Mouse (Mus musculus) forebrain, embryonic 12.5 days (tissue): ENCODE data around the gene Tspan5. TPM values are rescaled to one million over a fixed set of nuclear protein-coding genes. Genes with fewer than 3 reads are reported as not detected.

Experiments
- ATAC-seq: fragments of 200-750 bp; cut with Nextera tagmentation; 2 replicates; pipeline ENCODE4 v1.8.0; 2017; ENCODE audit warnings: moderate TSS enrichment; ENCODE audit not compliant: low FRiP score
- H3K27ac ChIP-seq: fragments of 300-500 bp; sonication (generic); 2 replicates; pipeline ENCODE4 v1.5.1; 2016; ENCODE audit warnings: mild to moderate bottlenecking
- H3K27me3 ChIP-seq: fragments of 300-500 bp; sonication (generic); 2 replicates; pipeline ENCODE4 v1.6.1; 2016; ENCODE audit warnings: mild to moderate bottlenecking
- H3K36me3 ChIP-seq: fragments of 300-500 bp; sonication (generic); replicated peaks from 2 replicates; pipeline ENCODE4 v1.6.1; 2016; ENCODE audit warnings: mild to moderate bottlenecking
- H3K4me1 ChIP-seq: fragments of 300-500 bp; sonication (generic); 2 replicates; pipeline ENCODE4 v1.6.1; 2016
- H3K4me2 ChIP-seq: fragments of 300-500 bp; sonication (generic); 2 replicates; pipeline ENCODE4 v1.6.1; 2016; ENCODE audit warnings: mild to moderate bottlenecking, moderate library complexity
- H3K4me3 ChIP-seq: fragments of 300-500 bp; sonication (generic); replicated peaks from 2 replicates; pipeline ENCODE4 v1.5.1; 2016; ENCODE audit warnings: mild to moderate bottlenecking
- H3K9ac ChIP-seq: fragments of 300-500 bp; sonication (generic); 2 replicates; pipeline ENCODE4 v1.6.1; 2016; ENCODE audit warnings: mild to moderate bottlenecking
- H3K9me3 ChIP-seq: fragments of 300-500 bp; sonication (generic); 2 replicates; pipeline ENCODE4 v1.6.1; 2016
- WGBS: fragments of 180-500 bp; shearing (Covaris S2); methylation state at CpG from one replicate; pipeline ENCODE4 v1.1.7; 2016; 5-methylcytosine and 5-hydroxymethylcytosine counted together
- polyA plus RNA-seq: library from polyadenylated mRNA; unstranded; fragments of >200 nt; fragmentation: Nextera tagmentation; extraction: Ambion mirVana; gene quantifications from 2 replicates; pipeline ENCODE4 v1.2.1, GENCODE M21; 2016

Gene Tspan5
- polyA plus RNA-seq, 1 experiment from 2014 or later: 62.4 TPM

- Histone ChIP-seq H3K9ac (no peak overlapping the region), H3K4me2 (no peak overlapping the region), H3K27ac (no peak overlapping the region), H3K4me3 (no peak overlapping the region), H3K4me1 (peaks cover 13% of the 10 kb centered on the region), H3K9me3 (no peaks in the 10 kb centered on the region), H3K27me3 (no peaks in the 10 kb centered on the region), H3K36me3 (no peaks in the 10 kb centered on the region)
- peak; percentile 25; the same call in 1 of the 2 replicates for ATAC-seq
- 90% methylated on average over 11 of the region's 11 CpGs for WGBS
Observed at GRCm38 (mm10) chr3:138880999-138881724, 139.2 kb downstream of the Tspan5 start.

DNA sequence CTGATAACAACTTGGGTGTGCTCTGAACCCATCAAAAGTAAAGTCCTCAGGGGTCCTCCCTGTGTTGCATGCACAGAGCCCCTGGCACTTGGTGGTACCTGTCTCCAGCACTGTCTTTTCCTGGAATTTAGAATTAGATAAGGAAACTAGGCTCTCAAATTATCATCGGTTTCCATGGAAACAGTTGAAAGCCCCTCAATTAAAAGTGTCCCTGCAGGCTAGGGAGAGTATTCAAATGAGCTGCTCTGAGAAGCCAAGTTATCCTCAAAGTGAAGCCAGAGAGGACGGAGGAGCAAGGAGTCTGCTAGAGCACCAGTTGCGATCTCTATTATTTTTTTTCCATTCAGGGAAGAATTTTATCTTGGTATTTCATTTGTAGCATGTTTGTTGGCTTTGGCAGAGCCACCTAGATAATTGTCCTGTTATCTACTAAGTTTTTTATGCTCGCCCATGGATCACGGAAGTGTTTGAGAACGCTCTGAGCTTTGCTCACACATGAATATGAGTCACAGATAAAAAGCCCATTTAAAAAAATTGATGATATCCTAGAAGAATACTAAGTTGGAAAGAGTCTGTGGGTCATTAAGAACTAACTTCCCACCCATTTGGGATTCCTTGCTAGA, 139.8 kb downstream of the Tspan5 start:
- no peaks in the 10 kb centered on the region for H3K9me3 ChIP-seq
- peak; percentile 47; the same call in 1 of the 2 replicates for ATAC-seq
- H3K4me2 ChIP-seq: no peak overlapping the region
- no peak overlapping the region for H3K27ac ChIP-seq
- no peaks in the 10 kb centered on the region for H3K36me3 ChIP-seq
- peaks cover 13% of the 10 kb centered on the region for H3K4me1 ChIP-seq
- H3K27me3 ChIP-seq: no peaks in the 10 kb centered on the region
- no peak overlapping the region for H3K4me3 ChIP-seq
- H3K9ac ChIP-seq: no peak overlapping the region
- WGBS: 71% methylated on average over 6 of the region's 6 CpGs

GRCm38 (mm10) chr3:138886121-138886520, 144.1 kb downstream of the Tspan5 start:
- no peak overlapping the region for H3K27ac ChIP-seq
- peaks cover 15% of the 10 kb centered on the region for H3K4me1 ChIP-seq
- 93% methylated on average over 5 of the region's 5 CpGs for WGBS
- H3K9me3 ChIP-seq: no peaks in the 10 kb centered on the region
- H3K27me3 ChIP-seq: no peaks in the 10 kb centered on the region
- no peaks in the 10 kb centered on the region for H3K36me3 ChIP-seq
- H3K4me3 ChIP-seq: no peak overlapping the region
- no peak overlapping the region for H3K4me2 ChIP-seq
- H3K9ac ChIP-seq: no peak overlapping the region
- no peak for ATAC-seq

DNA sequence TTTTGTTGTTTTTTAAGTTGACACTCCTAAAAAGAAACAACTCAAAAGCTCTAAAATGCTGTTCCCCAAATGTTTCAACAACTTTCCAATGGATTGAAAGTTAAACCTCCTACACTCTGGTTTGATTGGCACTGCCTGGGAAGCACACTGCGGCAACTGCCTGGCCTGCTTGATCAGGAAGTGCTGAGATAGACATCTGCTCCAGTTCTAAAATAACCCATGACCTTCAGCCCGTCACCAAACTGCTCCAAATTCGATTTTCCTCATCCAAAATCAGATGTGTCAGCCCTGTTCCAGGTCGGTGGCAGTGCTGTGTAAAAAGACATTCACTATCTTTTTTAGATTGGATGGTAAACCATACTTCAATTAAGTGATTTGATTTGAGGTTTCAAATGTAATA, 147.2 kb downstream of the Tspan5 start:
- Histone ChIP-seq H3K27me3 (no peaks in the 10 kb centered on the region), H3K9ac (no peak overlapping the region), H3K9me3 (no peaks in the 10 kb centered on the region), H3K36me3 (no peaks in the 10 kb centered on the region), H3K4me3 (no peak overlapping the region), H3K4me1 (peaks cover 15% of the 10 kb centered on the region), H3K27ac (no peak overlapping the region), H3K4me2 (no peak overlapping the region)
- ATAC-seq: no peak
- WGBS: 76% methylated on average over 4 of the region's 4 CpGs

- no peak overlapping the region for H3K27ac ChIP-seq
- no peaks in the 10 kb centered on the region; the same call in 1 of the 2 replicates for H3K36me3 ChIP-seq
- H3K4me1 ChIP-seq: peaks cover 18% of the 10 kb centered on the region
- H3K4me2 ChIP-seq: no peak overlapping the region
- 77% methylated on average over 10 of the region's 10 CpGs for WGBS
- no peak overlapping the region for H3K9ac ChIP-seq
- H3K9me3 ChIP-seq: no peaks in the 10 kb centered on the region
- H3K4me3 ChIP-seq: no peak overlapping the region
- ATAC-seq: no peak
- no peaks in the 10 kb centered on the region for H3K27me3 ChIP-seq
Observed at GRCm38 (mm10) chr3:138889769-138890295, 147.8 kb downstream of the Tspan5 start.

DNA sequence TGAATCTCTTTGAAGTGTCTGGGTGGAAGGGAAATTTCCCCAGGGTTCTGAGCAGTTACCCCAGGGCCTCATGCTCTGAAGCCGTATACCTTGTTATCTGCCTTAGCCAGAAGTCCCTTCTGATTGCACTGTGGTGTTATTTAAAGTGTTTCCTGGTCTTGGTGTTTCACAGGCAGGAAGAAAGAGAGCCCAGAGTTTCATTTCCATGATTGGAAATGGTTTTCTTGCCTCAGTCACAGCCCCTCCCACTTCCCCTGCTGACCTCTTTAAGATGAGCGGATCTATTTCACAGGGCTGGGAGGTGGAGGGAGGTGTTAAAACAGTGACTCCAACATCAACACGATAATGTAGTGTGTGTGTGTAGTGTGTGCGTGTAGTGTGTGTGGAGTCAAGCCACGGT, 151.5 kb downstream of the Tspan5 start:
- Histone ChIP-seq H3K4me3 (no peak overlapping the region), H3K9me3 (no peaks in the 10 kb centered on the region), H3K4me2 (no peak overlapping the region), H3K36me3 (peaks cover 17% of the 10 kb centered on the region), H3K27ac (peak overlapping the region; percentile 56; the same call in 1 of the 2 replicates), H3K27me3 (no peaks in the 10 kb centered on the region), H3K9ac (no peak overlapping the region), H3K4me1 (peaks cover 18% of the 10 kb centered on the region)
- ATAC-seq: 0 out of 2 replicates have a peak, but pooled peaks have one; percentile 47
- WGBS: 48% methylated on average over 5 of the region's 5 CpGs

GRCm38 (mm10) chr3:138897500-138897899, 155.5 kb downstream of the Tspan5 start:
- no peak for ATAC-seq
- H3K4me1 ChIP-seq: peaks cover 14% of the 10 kb centered on the region
- no peak overlapping the region for H3K27ac ChIP-seq
- no peak overlapping the region for H3K4me3 ChIP-seq
- WGBS: 83% methylated on average over 11 of the region's 11 CpGs
- no peak overlapping the region for H3K4me2 ChIP-seq
- H3K27me3 ChIP-seq: no peaks in the 10 kb centered on the region
- no peaks in the 10 kb centered on the region for H3K9me3 ChIP-seq
- no peak overlapping the region for H3K9ac ChIP-seq
- H3K36me3 ChIP-seq: peaks cover 44% of the 10 kb centered on the region

- 96% methylated on average over 8 of the region's 8 CpGs for WGBS
- Histone ChIP-seq H3K4me2 (no peak overlapping the region), H3K36me3 (peaks cover 49% of the 10 kb centered on the region), H3K9me3 (no peaks in the 10 kb centered on the region), H3K27me3 (no peaks in the 10 kb centered on the region), H3K4me3 (no peak overlapping the region), H3K9ac (no peak overlapping the region), H3K27ac (no peak overlapping the region), H3K4me1 (peaks cover 14% of the 10 kb centered on the region)
- no peak for ATAC-seq
Observed at GRCm38 (mm10) chr3:138898055-138898454, 156.1 kb downstream of the Tspan5 start.

GRCm38 (mm10) chr3:138900571-138901141, 158.7 kb downstream of the Tspan5 start:
- H3K4me2 ChIP-seq: no peak overlapping the region
- ATAC-seq: no peak
- H3K27ac ChIP-seq: no peak overlapping the region
- 89% methylated on average over 9 of the region's 9 CpGs for WGBS
- H3K9me3 ChIP-seq: no peaks in the 10 kb centered on the region
- peaks cover 3% of the 10 kb centered on the region for H3K4me1 ChIP-seq
- H3K36me3 ChIP-seq: peaks cover 52% of the 10 kb centered on the region
- H3K9ac ChIP-seq: no peak overlapping the region
- no peaks in the 10 kb centered on the region for H3K27me3 ChIP-seq
- no peak overlapping the region for H3K4me3 ChIP-seq

- 34% methylated on average over 7 of the region's 7 CpGs for WGBS
- peaks cover 6% of the 10 kb centered on the region for H3K4me1 ChIP-seq
- no peak for ATAC-seq
- no peaks in the 10 kb centered on the region for H3K27me3 ChIP-seq
- H3K9ac ChIP-seq: no peak overlapping the region
- no peaks in the 10 kb centered on the region for H3K9me3 ChIP-seq
- no peak overlapping the region for H3K27ac ChIP-seq
- no peak overlapping the region for H3K4me2 ChIP-seq
- no peak overlapping the region for H3K4me3 ChIP-seq
- peaks cover 22% of the 10 kb centered on the region for H3K36me3 ChIP-seq
Observed at GRCm38 (mm10) chr3:138905678-138906077, 163.7 kb downstream of the Tspan5 start.

DNA sequence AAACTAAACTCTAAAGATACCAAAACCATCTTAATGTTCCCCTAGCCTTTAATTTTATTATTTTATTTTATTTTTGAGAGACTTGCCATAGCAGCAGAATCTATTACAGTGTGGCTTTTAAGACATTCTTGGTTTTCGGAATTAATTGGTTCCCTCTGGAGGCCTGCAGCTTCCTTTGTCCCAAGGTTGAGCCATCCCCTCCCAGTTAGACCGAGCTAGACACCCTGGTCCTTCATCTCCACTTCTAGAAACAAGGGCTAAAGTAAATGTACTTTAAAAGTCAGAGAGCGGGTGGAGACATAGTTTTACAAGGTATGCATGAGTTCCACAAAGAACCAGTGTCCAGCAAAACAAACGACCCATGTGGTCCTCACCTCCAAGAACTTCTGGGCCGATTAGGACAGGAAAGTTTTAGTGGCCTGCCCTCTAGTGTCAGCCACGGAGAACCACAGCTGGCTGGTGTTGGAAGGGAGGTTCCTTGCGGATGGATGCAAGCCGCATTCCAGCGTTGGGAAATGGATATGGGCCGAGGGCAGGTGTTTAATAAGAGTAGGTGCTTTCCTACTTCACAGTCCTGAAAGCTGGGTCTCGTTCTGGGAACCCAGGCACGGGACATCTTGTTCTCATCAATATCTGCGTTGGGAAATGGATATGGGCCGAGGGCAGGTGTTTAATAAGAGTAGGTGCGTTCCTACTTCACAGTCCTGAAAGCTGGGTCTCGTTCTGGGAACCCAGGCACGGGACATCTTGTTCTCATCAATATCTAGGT, 164.3 kb downstream of the Tspan5 start:
- Histone ChIP-seq H3K27ac (no peak overlapping the region), H3K9me3 (no peaks in the 10 kb centered on the region), H3K4me3 (no peak overlapping the region), H3K4me2 (no peak overlapping the region), H3K36me3 (peaks cover 16% of the 10 kb centered on the region), H3K9ac (no peak overlapping the region), H3K4me1 (peaks cover 6% of the 10 kb centered on the region), H3K27me3 (no peaks in the 10 kb centered on the region)
- peak; percentile 73 for ATAC-seq
- WGBS: 30% methylated on average over 17 of the region's 17 CpGs

DNA sequence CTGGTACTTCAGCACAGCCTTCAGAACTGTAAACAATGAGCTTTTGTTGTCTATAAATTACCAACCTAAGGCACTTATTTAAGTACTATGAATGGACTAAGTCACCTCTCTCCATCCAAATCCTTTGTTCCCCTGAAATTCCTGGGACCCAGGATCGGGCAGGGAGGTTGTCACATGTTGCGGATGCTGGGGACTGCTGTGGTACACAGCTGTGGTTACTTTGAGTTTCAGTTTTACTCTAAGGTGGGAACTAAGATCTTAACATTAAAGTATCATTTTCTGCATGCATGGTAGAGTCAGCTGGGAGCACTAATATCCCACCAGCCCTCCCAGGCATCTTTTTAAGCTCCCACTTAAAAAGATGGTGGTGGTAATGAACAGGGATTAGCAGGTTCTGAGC, 167.3 kb downstream of the Tspan5 start:
- ATAC-seq: no peak
- no peaks in the 10 kb centered on the region for H3K27me3 ChIP-seq
- 0 out of 2 replicates have a peak, but pooled peaks cover 3% of the 10 kb centered on the region for H3K36me3 ChIP-seq
- 66% methylated on average over 2 of the region's 2 CpGs for WGBS
- H3K27ac ChIP-seq: no peak overlapping the region
- no peak overlapping the region for H3K4me3 ChIP-seq
- H3K4me1 ChIP-seq: peaks cover 6% of the 10 kb centered on the region
- H3K9ac ChIP-seq: no peak overlapping the region
- no peaks in the 10 kb centered on the region for H3K9me3 ChIP-seq
- H3K4me2 ChIP-seq: no peak overlapping the region
